Mouse (Mus musculus): Measurements from ENCODE around the gene Cyct.

DNA sequence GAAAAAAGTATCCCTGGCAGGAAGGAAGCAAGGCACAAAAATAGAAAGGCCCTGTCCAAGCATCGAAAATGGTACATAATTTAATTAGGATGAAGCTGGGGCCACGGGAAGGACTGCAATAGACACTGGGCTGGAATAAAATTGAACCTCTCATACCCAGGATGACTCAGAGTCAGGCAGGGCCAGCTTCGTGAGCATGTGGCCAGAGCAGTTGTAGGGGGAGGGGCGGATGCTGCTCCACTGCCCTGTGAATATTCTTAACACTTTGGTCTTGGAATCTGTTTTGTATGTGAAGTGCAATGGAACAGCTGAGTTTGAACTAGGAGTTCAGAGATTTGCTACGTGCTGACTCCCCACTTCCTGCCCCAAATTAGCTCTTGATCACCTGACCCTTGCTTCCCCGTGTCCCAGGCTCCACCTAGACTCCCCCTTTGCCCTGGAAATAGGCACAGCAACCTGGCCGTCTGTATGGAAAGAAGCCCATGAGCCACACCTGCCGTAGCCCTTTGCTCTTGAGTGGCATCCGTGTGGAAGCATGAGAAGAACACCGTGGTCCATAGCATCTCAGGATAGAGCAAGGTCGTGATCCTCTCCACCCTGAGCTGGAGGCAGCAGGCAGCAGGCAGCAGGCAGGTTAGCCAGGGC, 28.0 kb downstream of the Cyct start:
- no peak for TF ChIP-seq POLR2A (IDR thresholded peaks at IDR 0.05; ENCODE audit: control insufficient read depth in 1 of 2, insufficient read depth in 1 of 2, low read depth in 1 of 2, low read length in 2 of 2, poor library complexity in 1 of 2)
- no peak for TF ChIP-seq EP300 (IDR thresholded peaks at IDR 0.05; ENCODE audit: low read depth in 1 of 2, low read length in 2 of 2)
- no peak for TF ChIP-seq TBP (IDR thresholded peaks at IDR 0.05; ENCODE audit: low read depth, low read length)
- TF ChIP-seq SIN3A (IDR thresholded peaks at IDR 0.05; ENCODE audit: low read length), result no peak
- no peak for TF ChIP-seq CTCF (IDR thresholded peaks at IDR 0.05 in 2 of 3, conservative IDR thresholded peaks at IDR 0.05 in 1 of 3; ENCODE audit: control insufficient read depth in 1 of 3, insufficient read depth in 1 of 3, low read depth in 2 of 3, low read length in 3 of 3, poor library complexity in 1 of 3, severe bottlenecking in 1 of 3)
- TF ChIP-seq POLR2AphosphoS2 (IDR thresholded peaks at IDR 0.05; ENCODE audit: low read length), result no peak
- TF ChIP-seq TCF12 (IDR thresholded peaks at IDR 0.05; ENCODE audit: low read depth, low read length), result no peak
- no peak for TF ChIP-seq CHD1 (IDR thresholded peaks at IDR 0.05; ENCODE audit: low read depth, low read length)
